Mouse (Mus musculus) testis, postnatal 10 days (tissue): ENCODE measurements at regions not wholly inside any gene's neighbourhood (a gene's known extent, or its start where the extent isn't known, plus 50 kb on each side); places are given as distances from the start of the nearest gene placed in this dataset.

ENCODE experiments used
- DNase-seq: peaks from one replicate; pipeline ENCODE4 v3.0.0; 2021; ENCODE audit warnings: low spot score

GRCm38 (mm10) chr2:160066491-160067303, 267.3 kb downstream of the Gm826 start:
- no peak for DNase-seq

DNA sequence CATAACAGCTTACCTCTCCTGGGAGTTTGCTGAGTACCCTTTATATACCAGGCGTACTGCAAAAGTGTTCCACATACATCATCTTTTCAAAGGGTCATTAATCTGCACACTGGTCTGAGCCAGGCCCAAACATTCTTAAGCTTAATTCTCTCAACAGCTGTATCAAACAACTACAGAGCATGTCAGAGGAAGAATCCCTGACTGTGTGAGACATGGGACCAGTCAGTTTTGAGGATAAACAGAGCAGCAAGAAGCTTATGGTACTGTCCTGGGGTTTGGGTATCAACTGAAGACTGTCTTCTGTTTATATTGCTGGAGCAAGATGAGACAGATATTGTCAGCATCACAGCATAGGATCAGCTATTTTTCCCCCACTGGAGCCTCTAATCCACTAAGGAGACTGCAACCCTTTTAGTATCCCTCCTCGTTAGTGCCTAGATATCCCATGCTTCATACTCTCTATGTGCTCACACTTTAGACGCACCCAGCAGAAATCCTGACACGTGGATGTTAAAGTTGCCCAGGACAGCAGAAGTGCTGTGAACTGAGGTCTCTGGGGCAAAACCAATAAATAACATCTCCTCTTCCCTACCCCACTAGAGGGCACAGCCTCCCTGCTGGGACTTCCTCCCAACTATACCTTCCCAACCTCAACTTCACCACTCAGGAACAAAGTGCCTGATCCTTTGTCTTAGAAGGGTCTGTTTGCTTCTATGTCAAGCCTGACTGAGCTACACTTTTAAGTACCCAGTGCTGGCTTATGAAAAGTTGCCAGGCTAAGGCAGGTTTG, 271.6 kb downstream of the Gm826 start:
- DNase-seq: no peak

GRCm38 (mm10) chr2:160060091-160060490, 273.9 kb downstream of the Gm826 start:
- no peak for DNase-seq

GRCm38 (mm10) chr2:160057211-160057610, 276.8 kb downstream of the Gm826 start:
- DNase-seq: no peak

GRCm38 (mm10) chr2:160054411-160054810, 279.6 kb downstream of the Gm826 start:
- no peak for DNase-seq

- no peak for DNase-seq
Observed at GRCm38 (mm10) chr2:160048286-160048685, 285.7 kb downstream of the Gm826 start.

GRCm38 (mm10) chr2:160046881-160047543, 286.9 kb downstream of the Gm826 start:
- DNase-seq: no peak

- no peak for DNase-seq
Observed at GRCm38 (mm10) chr2:160044591-160044990, 289.4 kb downstream of the Gm826 start.

GRCm38 (mm10) chr2:160044184-160044583, 289.8 kb downstream of the Gm826 start:
- no peak for DNase-seq

DNA sequence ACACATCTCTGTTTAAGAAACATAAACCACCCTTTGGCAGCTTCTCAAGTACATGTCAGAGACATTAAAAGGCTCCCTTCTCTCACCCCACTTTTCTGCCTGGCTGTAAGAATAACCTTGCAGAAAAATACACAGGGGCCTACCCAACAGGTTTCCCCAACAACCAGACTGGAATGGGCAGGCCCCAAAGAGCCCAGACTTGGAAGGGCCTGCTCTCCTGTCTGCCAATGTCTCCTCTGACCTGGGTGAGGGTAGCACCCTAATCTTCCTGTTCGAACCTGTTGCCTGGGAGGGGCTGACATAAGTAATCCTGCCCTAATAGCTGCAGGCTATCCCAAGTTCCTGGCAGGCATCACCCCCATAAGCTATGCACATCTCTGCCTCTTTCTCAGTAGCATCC, 304.5 kb downstream of the Gm826 start:
- DNase-seq: no peak

GRCm38 (mm10) chr2:160028459-160028858, 305.5 kb downstream of the Gm826 start:
- no peak for DNase-seq

DNA sequence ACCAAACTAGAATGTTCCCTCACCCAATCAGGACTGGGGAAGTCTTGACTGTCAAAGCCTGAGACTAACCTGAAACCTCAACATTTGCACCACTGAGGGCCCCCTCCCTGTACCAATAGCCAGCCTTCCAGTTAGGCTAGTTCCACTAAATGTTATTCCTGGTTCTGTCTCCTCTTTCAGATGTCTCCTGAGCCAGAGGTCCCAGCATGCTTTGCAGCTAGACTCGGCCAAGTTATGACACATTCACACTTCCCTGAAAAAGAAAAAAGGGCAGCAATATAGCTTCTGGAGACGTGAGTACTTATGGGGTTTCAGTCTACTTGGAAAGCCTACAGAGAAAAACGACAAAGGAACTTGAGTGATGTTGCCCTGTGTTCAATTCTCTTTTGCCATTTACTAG, 308.1 kb downstream of the Gm826 start:
- DNase-seq: no peak

- no peak for DNase-seq
Observed at GRCm38 (mm10) chr2:160021541-160021940, 312.4 kb downstream of the Gm826 start.

DNA sequence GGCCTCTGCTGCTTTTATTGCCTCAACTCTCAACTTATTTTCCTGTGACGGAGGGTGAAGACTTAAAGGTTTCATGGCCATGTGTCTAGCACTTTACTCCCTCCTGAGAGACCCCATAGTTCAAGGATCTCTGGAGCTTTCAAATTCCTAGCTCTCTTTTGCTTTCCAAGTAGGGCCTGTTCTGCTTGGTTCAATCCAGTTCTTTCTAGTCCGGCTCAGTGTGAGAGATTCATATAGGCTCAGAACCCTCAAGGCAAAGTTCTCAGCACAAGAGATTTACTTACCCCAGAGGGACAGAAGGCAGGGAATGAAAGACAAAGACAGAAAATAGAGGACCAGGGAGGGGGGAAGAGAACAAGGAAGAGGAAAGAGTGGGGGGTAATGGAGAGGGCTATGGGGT, 313.1 kb downstream of the Gm826 start:
- DNase-seq: no peak

- no peak for DNase-seq
Observed at GRCm38 (mm10) chr2:160017020-160017812, 316.7 kb downstream of the Gm826 start.

- no peak for DNase-seq
Observed at GRCm38 (mm10) chr2:160011421-160011820, 322.5 kb downstream of the Gm826 start.

DNA sequence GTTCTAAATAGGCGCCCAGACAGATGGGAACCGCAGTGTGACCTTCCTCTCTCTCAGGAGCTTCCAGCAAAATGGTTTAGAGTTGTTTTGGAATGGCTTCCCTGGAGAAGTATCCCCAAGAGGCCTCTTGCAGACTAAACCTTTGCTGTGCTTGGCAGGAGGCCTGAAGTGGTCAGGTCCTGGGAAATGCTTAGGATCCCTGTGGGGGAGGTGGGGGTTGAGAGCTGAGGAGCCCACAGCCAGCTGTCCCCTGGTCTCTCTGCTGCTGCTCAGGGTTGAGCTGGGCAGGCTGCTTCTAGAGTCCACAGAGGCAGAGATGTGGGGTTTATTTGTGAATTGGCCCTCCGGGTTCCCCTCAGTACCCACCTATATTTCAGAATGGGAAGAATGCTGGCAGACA, 331.3 kb downstream of the Gm826 start:
- DNase-seq: no peak

GRCm38 (mm10) chr2:160000449-160000848, 333.5 kb downstream of the Gm826 start:
- DNase-seq: no peak

GRCm38 (mm10) chr2:159997395-159997794, 336.6 kb downstream of the Gm826 start:
- no peak for DNase-seq

DNA sequence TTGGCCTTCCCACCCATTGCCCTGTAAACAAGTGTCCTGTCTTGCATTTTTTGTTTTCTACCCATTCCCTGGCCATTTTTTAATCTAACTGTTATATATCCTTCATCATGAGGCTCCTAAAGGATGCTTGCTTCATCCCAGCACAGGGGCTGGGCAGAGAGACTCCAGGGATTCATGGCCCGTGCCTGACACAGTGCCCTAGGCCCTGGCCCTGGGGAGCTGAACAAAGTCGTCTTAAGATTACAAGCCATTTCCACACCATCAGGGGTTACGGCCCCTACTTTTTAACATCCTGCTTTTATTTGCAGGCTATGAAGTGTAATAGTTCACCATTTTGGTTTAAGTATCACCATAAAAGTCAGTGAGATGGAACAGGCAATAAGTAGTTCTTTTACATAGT, 339.5 kb downstream of the Gm826 start:
- no peak for DNase-seq

DNA sequence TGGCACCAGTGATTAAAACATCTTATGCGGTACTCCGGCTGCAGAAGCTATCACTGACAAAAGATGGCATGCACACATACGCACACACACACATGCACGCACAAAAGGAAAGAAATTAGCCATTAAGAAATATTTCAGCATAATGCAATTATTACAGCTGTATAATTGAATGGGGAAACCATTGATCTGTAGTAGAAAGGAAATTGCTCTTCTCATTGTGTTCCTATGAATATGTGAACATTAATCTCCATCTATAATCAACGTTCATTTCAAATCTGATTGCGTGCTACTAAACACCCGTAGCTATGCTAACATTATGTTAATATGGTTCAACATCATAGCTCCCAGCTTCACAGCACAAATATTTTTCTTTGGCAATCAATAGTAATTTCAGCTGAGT, 347.2 kb downstream of the Gm826 start:
- DNase-seq: no peak

DNA sequence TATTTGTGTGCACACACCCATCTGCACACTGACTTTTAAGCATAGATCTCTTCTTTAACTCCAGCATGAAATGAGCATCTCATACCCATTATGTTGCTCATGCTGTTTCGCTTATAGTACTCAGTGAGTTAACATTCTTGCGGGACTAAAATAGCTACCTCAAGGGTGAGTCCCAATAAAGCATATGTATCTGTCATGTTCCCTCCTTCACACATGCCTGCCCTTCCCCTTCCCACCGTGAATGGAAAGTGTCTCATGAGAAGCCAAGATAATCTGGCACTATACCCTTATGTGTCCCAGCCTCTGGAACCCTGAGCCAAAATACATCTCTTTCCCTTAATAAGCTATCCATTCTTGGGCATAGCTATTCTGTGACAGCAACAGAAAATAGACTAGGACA, 352.3 kb downstream of the Gm826 start:
- no peak for DNase-seq
